Mouse (Mus musculus): ENCODE results near the gene Lhfpl5. TPM values are rescaled to one million over a fixed set of nuclear protein-coding genes. Genes with fewer than 3 reads are reported as not detected.
A peak's percentile ranks its signal among the peaks of the same experiment; 100 is the strongest.

Gene Lhfpl5
- total RNA-seq, 2 experiments from 2014 or later, result not detected

- no peak for ATAC-seq (ENCODE audit: poor library complexity, severe bottlenecking)
Measured at GRCm38 (mm10) chr17:28571868-28572267, 3.6 kb upstream of the Lhfpl5 start.

- no peak for ATAC-seq (ENCODE audit: poor library complexity, severe bottlenecking)
Measured at GRCm38 (mm10) chr17:28572521-28572920, 2.9 kb upstream of the Lhfpl5 start.

GRCm38 (mm10) chr17:28572941-28573340 is 2.5 kb upstream of the Lhfpl5 start:
- no peak for ATAC-seq (ENCODE audit: poor library complexity, severe bottlenecking)

GRCm38 (mm10) chr17:28580396-28580795 is 5.0 kb downstream of the Lhfpl5 start:
- ATAC-seq (ENCODE audit: poor library complexity, severe bottlenecking), result peak; percentile 59

- no peak for ATAC-seq (ENCODE audit: poor library complexity, severe bottlenecking)
Measured at GRCm38 (mm10) chr17:28581056-28581455, 5.6 kb downstream of the Lhfpl5 start.

GRCm38 (mm10) chr17:28586509-28586908 is 11.1 kb downstream of the Lhfpl5 start:
- no peak for ATAC-seq (ENCODE audit: poor library complexity, severe bottlenecking)

- ATAC-seq (ENCODE audit: poor library complexity, severe bottlenecking), result no peak
Measured at GRCm38 (mm10) chr17:28588591-28588990, 13.2 kb downstream of the Lhfpl5 start.

GRCm38 (mm10) chr17:28590596-28590995 is 15.2 kb downstream of the Lhfpl5 start:
- ATAC-seq (ENCODE audit: poor library complexity, severe bottlenecking), result no peak

GRCm38 (mm10) chr17:28591476-28591875 is 16.0 kb downstream of the Lhfpl5 start:
- ATAC-seq (ENCODE audit: poor library complexity, severe bottlenecking), result no peak

GRCm38 (mm10) chr17:28592998-28593397 is 17.6 kb downstream of the Lhfpl5 start:
- peak; percentile 83 for ATAC-seq (ENCODE audit: poor library complexity, severe bottlenecking)

- ATAC-seq (ENCODE audit: poor library complexity, severe bottlenecking), result peak; percentile 49
Measured at GRCm38 (mm10) chr17:28593965-28594364, 18.5 kb downstream of the Lhfpl5 start.

GRCm38 (mm10) chr17:28600780-28601179 is 25.3 kb downstream of the Lhfpl5 start:
- no peak for ATAC-seq (ENCODE audit: poor library complexity, severe bottlenecking)

- ATAC-seq (ENCODE audit: poor library complexity, severe bottlenecking), result no peak
Measured at GRCm38 (mm10) chr17:28601557-28602250, 26.3 kb downstream of the Lhfpl5 start.

- ATAC-seq (ENCODE audit: poor library complexity, severe bottlenecking), result no peak
Measured at GRCm38 (mm10) chr17:28609543-28609942, 34.1 kb downstream of the Lhfpl5 start.

- ATAC-seq (ENCODE audit: poor library complexity, severe bottlenecking), result peak; percentile 51
Measured at GRCm38 (mm10) chr17:28612603-28613002, 37.2 kb downstream of the Lhfpl5 start.

GRCm38 (mm10) chr17:28613096-28613495 is 37.7 kb downstream of the Lhfpl5 start:
- no peak for ATAC-seq (ENCODE audit: poor library complexity, severe bottlenecking)

GRCm38 (mm10) chr17:28615332-28615731 is 39.9 kb downstream of the Lhfpl5 start:
- no peak for ATAC-seq (ENCODE audit: poor library complexity, severe bottlenecking)

- no peak for ATAC-seq (ENCODE audit: poor library complexity, severe bottlenecking)
Measured at GRCm38 (mm10) chr17:28617636-28618035, 42.2 kb downstream of the Lhfpl5 start.

GRCm38 (mm10) chr17:28618124-28618523 is 42.7 kb downstream of the Lhfpl5 start:
- no peak for ATAC-seq (ENCODE audit: poor library complexity, severe bottlenecking)

GRCm38 (mm10) chr17:28618775-28619174 is 43.3 kb downstream of the Lhfpl5 start:
- ATAC-seq (ENCODE audit: poor library complexity, severe bottlenecking), result no peak

- ATAC-seq (ENCODE audit: poor library complexity, severe bottlenecking), result peak; percentile 36
Measured at GRCm38 (mm10) chr17:28621381-28622299, 46.2 kb downstream of the Lhfpl5 start.

GRCm38 (mm10) chr17:28622300-28622759 is 46.9 kb downstream of the Lhfpl5 start, which contains the start of gene Srpk1:
TSS of gene Srpk1 (minus strand) at chr17:28622709.
- ATAC-seq (ENCODE audit: poor library complexity, severe bottlenecking), result peak; percentile 87
